Mouse (Mus musculus) cortical plate, adult 2 months (tissue): ENCODE measurements around the gene Rrp1. TPM values are rescaled to one million over a fixed set of nuclear protein-coding genes. Genes with fewer than 3 reads are reported as not detected.
"Not testable (repeated sequence)": the region's sequence is repeated elsewhere in the genome, so short reads cannot be mapped to it uniquely, and the experiment has no call there.

Experiments used
- H3K27ac ChIP-seq: fragments of 200-500 bp; 2 replicates; pipeline ENCODE4 v1.5.1; 2012; ENCODE audit warnings: low read length, control low read depth, inconsistent platforms; ENCODE audit not compliant: insufficient read depth
- H3K4me1 ChIP-seq: fragments of 200-500 bp; 2 replicates; pipeline ENCODE4 v1.6.1; 2011; ENCODE audit warnings: low read length; ENCODE audit not compliant: control insufficient read depth, insufficient read depth
- H3K4me3 ChIP-seq: fragments of 200-500 bp; 2 replicates; pipeline ENCODE4 v1.5.1; 2011; ENCODE audit warnings: mild to moderate bottlenecking, low read length, control low read depth; ENCODE audit not compliant: insufficient read depth
- CTCF ChIP-seq: fragments of 200-500 bp; IDR thresholded peaks from 2 replicates; pipeline ENCODE4 v1.5.1; 2011; ENCODE audit warnings: mild to moderate bottlenecking, control low read depth, low read length; ENCODE audit not compliant: insufficient read depth; ENCODE audit errors: extremely low read depth
- POLR2A ChIP-seq: fragments of 200-500 bp; IDR thresholded peaks from 2 replicates; pipeline ENCODE4 v1.6.1; 2011; ENCODE audit warnings: mild to moderate bottlenecking, low read length, control low read depth; ENCODE audit not compliant: insufficient read depth; ENCODE audit errors: extremely low read depth
- polyA plus RNA-seq: library from polyadenylated mRNA; depleted of rRNA; stranded (reverse); fragments of >200 nt; gene quantifications from 2 replicates; pipeline ENCODE4 v1.2.3, GENCODE M21; 2012

Gene Rrp1
- polyA plus RNA-seq, 1 experiment = 519 TPM

DNA sequence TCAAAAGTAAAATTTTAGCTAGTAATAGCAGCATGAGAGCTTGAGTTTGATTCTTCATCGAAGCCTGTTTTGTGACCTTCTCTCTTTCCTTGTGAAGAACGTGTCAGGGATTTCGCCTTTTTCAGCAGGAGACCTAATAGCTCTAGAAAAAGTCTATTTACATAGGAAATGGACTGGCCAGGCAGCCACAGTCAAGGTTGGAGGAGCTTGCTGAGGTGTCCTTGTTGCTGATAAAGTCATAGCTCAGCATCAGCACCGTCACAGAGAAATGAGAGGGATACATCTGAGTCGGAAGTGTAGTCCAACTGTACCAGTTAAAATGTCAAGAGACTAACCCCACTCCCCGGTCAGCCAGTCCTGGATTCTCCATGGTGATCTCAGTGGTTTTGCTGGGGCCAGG, 47.3 kb downstream of the Rrp1 start:
- peaks cover 4% of the 10 kb centered on the region; the same call in 1 of the 2 replicates for H3K4me1 ChIP-seq
- H3K27ac ChIP-seq = no peak overlapping the region
- TF ChIP-seq POLR2A (no peak), CTCF (no peak)
- no peak overlapping the region for H3K4me3 ChIP-seq

DNA sequence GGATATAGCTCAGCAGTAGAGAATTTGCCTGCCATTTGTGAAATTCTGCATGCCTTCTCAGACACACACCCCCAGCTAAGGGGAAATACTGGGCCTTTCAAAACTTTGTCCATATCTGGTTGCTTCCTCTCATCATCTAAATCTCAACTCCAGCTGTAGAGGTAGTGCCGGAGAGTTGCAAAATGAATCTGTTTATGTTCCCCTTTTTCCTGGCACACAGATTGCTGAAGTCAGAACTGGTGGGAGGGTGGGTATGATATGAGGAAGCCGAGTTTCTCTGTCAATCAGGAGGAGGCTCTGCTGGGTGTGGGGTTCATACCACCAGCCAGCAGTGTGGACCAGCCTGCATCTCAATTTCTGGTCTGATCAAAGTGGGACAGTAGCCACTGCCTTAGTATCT, 48.7 kb downstream of the Rrp1 start:
- no peak for TF ChIP-seq POLR2A
- no peak for TF ChIP-seq CTCF
- Histone ChIP-seq H3K4me1 (peaks cover 4% of the 10 kb centered on the region; the same call in 1 of the 2 replicates), H3K27ac (no peak overlapping the region), H3K4me3 (no peak overlapping the region)

GRCm38 (mm10) chr10:78363366-78363765, 49.5 kb downstream of the Rrp1 start:
- TF ChIP-seq CTCF (no peak), POLR2A (no peak)
- Histone ChIP-seq H3K4me3 (no peak overlapping the region), H3K4me1 (peaks cover 4% of the 10 kb centered on the region; the same call in 1 of the 2 replicates), H3K27ac (no peak overlapping the region)

GRCm38 (mm10) chr10:78361951-78362350, 50.9 kb downstream of the Rrp1 start:
- no peak overlapping the region for H3K4me3 ChIP-seq
- peak overlapping the region; percentile 5; the same call in 1 of the 2 replicates for H3K27ac ChIP-seq
- TF ChIP-seq CTCF = no peak
- TF ChIP-seq POLR2A = no peak
- H3K4me1 ChIP-seq = peaks cover 4% of the 10 kb centered on the region; the same call in 1 of the 2 replicates

DNA sequence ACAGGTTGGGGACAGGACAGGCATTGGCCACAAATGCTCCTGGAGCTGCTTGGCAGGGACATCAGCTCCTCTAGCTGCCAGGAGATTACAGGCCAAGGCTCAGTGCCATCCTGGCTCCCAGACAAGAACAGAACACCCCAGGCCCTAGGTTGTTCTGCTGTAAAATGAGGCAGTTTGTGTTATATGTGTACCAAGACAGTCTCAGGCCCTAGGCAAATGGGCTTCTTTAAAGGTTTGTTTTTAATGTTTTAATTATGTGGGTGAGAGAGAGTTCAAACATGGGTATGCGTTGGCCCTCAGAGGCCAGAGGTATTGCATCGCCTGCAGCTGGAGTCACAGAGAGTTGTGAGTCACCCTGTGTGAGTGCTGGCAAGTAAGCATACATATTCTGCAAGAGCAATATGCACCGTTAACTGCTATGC, 52.5 kb downstream of the Rrp1 start:
- no peak overlapping the region for H3K27ac ChIP-seq
- no peak for TF ChIP-seq POLR2A
- no peak for TF ChIP-seq CTCF
- H3K4me1 ChIP-seq = peaks cover 4% of the 10 kb centered on the region; the same call in 1 of the 2 replicates
- no peak overlapping the region for H3K4me3 ChIP-seq

- H3K27ac ChIP-seq, H3K4me3 ChIP-seq, H3K4me1 ChIP-seq: not testable (repeated sequence)
Observed at GRCm38 (mm10) chr10:78358999-78359398, 53.8 kb downstream of the Rrp1 start.

DNA sequence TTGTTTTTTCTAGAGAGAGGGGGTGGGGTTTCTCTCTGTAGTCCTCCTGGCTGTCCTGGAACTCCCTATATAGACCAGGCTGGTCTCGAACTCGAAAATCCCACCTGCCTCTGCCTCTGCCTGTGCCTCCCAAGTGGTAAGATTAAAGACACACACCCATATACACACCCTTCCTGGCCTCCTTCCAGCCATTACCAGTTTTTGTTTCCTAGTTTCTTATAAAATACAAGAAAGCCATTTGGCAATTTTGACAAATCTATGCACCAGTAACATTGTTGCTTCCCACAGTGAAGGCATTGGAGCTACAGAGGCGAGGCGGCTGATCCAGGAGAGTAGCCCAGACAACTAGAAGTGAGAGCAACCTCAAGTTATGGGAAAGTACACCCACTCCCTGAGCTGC, 54.6 kb downstream of the Rrp1 start:
- H3K4me3 ChIP-seq = no peak overlapping the region
- no peak for TF ChIP-seq POLR2A
- TF ChIP-seq CTCF = no peak
- no peak overlapping the region for H3K27ac ChIP-seq
- H3K4me1 ChIP-seq = peaks cover 4% of the 10 kb centered on the region

DNA sequence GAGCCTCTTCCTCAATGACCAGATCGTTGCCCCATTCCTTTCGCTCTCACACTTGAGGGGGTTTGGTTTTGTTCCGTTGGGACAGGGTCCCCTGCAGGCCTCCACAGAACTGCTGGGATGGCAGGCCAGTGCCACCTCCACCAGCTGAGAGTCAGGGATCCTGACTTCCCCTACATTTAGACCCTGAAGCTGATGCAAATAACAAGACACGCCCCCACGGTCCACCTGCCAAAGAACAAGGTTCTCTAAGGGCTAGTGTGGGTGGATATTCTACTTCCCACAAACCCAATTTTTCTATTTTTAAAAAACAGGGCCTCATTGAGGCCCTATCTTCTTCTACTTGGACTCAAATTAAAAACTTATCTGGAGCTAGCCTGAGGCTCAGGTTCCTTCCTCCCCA, 55.1 kb downstream of the Rrp1 start:
- TF ChIP-seq CTCF (no peak), POLR2A (no peak)
- H3K4me3 ChIP-seq = no peak overlapping the region
- peaks cover 6% of the 10 kb centered on the region for H3K4me1 ChIP-seq
- no peak overlapping the region for H3K27ac ChIP-seq

DNA sequence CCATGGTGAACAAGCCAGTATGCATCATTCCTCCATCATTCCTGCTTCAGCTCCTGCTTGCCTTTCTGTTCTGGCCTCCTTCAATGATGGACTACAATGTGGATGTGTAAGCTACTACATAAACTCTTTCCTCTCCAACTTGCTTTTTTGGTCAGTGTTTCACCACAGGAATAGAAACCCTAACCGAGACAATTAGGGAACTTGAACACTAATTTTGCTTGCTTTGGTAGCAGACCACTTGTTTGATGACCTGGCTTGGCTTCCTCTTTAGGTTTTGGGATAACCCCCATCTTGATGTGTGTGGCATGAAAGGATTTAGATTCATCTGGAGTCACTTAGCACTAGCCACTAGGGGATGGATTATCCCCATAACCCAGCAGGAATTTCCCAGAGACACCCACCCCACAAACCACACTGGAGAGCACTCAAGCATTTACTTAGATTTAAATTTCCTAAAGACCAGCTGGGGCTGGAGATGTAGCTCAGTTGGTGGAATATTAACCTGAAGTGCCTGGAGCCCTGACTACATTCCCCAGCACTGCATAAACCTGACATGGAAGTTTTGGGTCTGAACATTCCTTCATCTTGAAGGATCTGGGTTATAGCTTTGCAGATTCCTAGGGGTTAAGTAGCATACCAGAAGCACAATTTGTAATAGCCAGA, 56.8 kb downstream of the Rrp1 start:
- Histone ChIP-seq H3K4me3 (no peak overlapping the region), H3K27ac (no peak overlapping the region), H3K4me1 (peaks cover 2% of the 10 kb centered on the region; the same call in 1 of the 2 replicates)
- TF ChIP-seq POLR2A (no peak), CTCF (no peak)

GRCm38 (mm10) chr10:78353196-78353595, 59.6 kb downstream of the Rrp1 start:
- H3K4me3 ChIP-seq = peak overlapping the region; percentile 89; the same call in 1 of the 2 replicates
- peaks cover 9% of the 10 kb centered on the region for H3K4me1 ChIP-seq
- H3K27ac ChIP-seq = no peak overlapping the region
- no peak for TF ChIP-seq POLR2A
- TF ChIP-seq CTCF = no peak

- peak overlapping the region; percentile 89 for H3K4me3 ChIP-seq
- peak overlapping the region; percentile 90 for H3K27ac ChIP-seq
- H3K4me1 ChIP-seq = peaks cover 9% of the 10 kb centered on the region
- TF ChIP-seq CTCF (no peak), POLR2A (no peak)
Observed at GRCm38 (mm10) chr10:78352666-78353030, 60.2 kb downstream of the Rrp1 start.
